Mouse (Mus musculus) erythroblast, embryonic 14.5 days (primary cell): ENCODE data around the gene Ccl17. TPM values are rescaled to one million over a fixed set of nuclear protein-coding genes. Genes with fewer than 3 reads are reported as not detected.

Source experiments
- H3K27me3 ChIP-seq: 2 replicates; pipeline ENCODE4 v1.6.1; 2012; ENCODE audit warnings: inconsistent platforms; ENCODE audit not compliant: control insufficient read depth
- H3K36me3 ChIP-seq: 2 replicates; pipeline ENCODE4 v1.6.1; 2012; ENCODE audit warnings: mild to moderate bottlenecking, inconsistent platforms; ENCODE audit not compliant: control insufficient read depth
- H3K4me1 ChIP-seq: 2 replicates; pipeline ENCODE4 v1.6.1; 2012; ENCODE audit warnings: inconsistent platforms; ENCODE audit not compliant: control insufficient read depth
- H3K4me3 ChIP-seq: replicated peaks from 2 replicates; pipeline ENCODE3; 2012; ENCODE audit warnings: moderate library complexity, mild to moderate bottlenecking, inconsistent platforms
- H3K9me3 ChIP-seq: 2 replicates; pipeline ENCODE4 v1.6.1; 2012; ENCODE audit warnings: low read length, inconsistent platforms, mixed read lengths; ENCODE audit not compliant: control insufficient read depth
- GATA1 ChIP-seq: IDR thresholded peaks from 2 replicates; pipeline ENCODE4 v1.6.1; 2012; ENCODE audit warnings: low read length, inconsistent platforms, mixed read lengths
- TAL1 ChIP-seq: IDR thresholded peaks from 3 replicates; pipeline ENCODE4 v1.6.1; 2012; ENCODE audit warnings: low read length, inconsistent platforms, mixed read lengths
- polyA plus RNA-seq: library from polyadenylated mRNA; stranded (reverse); fragments of >175 nt; gene quantifications from 2 replicates; pipeline ENCODE4 v1.2.3, GENCODE M21; 2012

The Ccl17 gene
- polyA plus RNA-seq = not detected in 2 replicates

GRCm38 (mm10) chr8:94810153-94810552 lies at the start of gene Ccl17:
TSS of gene Ccl17 (plus strand) at chr8:94810453.
- TF ChIP-seq GATA1 = no peak
- TF ChIP-seq TAL1 = no peak
- H3K9me3 ChIP-seq = no peaks in the 10 kb centered on the region
- H3K4me1 ChIP-seq = peaks cover 41% of the 10 kb centered on the region
- peaks cover 33% of the 10 kb centered on the region for H3K27me3 ChIP-seq
- H3K4me3 ChIP-seq = no peak within 1 kb of the TSS
- no peaks in the 10 kb centered on the region for H3K36me3 ChIP-seq

GRCm38 (mm10) chr8:94767035-94767434 lies 43.2 kb upstream of the Ccl17 start:
- Histone ChIP-seq H3K4me3 (no peak overlapping the region), H3K9me3 (peaks cover 3% of the 10 kb centered on the region; the same call in 1 of the 2 replicates), H3K36me3 (no peaks in the 10 kb centered on the region), H3K4me1 (peaks cover 8% of the 10 kb centered on the region), H3K27me3 (peaks cover 71% of the 10 kb centered on the region)
- TF ChIP-seq TAL1 (no peak), GATA1 (no peak)

DNA sequence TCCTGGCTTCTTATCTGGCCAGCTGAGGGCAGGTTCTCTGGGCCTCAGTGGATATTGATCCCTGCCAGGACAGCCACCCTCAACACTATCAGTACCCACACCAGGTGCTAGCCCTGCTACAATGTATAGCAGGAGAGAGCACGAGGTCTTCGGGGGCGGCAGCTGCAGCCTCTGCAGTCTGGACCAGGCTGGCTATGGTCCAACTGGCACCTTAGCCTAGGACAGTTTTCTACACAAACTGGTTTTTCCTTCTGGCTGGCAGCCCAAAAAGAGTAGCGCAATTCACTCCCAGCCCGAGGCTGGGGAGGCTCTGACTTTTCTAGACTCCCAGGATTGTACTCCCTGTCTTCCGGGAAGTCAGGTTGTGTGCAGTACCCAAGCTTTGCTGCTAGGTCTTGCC lies 39.3 kb upstream of the Ccl17 start:
- peaks cover 6% of the 10 kb centered on the region; the same call in 1 of the 2 replicates for H3K9me3 ChIP-seq
- H3K4me1 ChIP-seq = peaks cover 8% of the 10 kb centered on the region
- peaks cover 95% of the 10 kb centered on the region for H3K27me3 ChIP-seq
- H3K36me3 ChIP-seq = no peaks in the 10 kb centered on the region
- no peak overlapping the region for H3K4me3 ChIP-seq
- TF ChIP-seq TAL1 (no peak), GATA1 (no peak)

DNA sequence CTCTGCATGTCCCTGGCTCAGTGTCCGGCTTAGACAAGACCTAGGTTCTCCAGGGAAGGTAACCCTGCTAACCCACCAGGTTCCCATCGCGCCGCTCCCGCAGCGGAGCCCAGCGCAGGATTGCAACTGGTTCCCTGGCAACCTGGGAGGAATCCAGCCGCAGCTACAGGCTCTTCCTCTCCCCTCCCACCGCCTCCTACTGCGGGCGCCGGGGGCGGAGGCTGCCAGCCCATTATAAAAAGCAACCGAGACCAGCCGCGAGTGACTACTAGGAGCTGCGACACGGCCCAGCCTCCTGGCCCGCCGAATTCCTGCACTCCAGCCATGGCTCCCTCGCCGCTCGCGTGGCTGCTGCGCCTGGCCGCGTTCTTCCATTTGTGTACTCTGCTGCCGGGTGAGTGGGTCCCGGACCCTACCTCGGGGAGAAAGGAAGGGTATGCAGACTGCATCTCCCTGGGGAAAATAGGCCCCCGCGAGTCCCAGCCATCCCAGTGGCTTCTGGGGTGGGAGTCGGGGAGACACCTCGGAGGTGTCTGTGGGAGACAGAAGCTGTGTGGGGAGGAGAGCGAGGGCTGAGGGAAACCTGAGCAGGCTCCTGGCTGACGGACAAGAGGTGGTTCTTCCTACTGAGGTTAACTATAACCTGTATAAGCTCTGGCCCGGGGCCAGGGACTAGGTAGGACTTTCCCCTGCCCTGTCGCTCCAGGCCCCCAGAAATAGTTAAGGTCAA lies 38.1 kb upstream of the Ccl17 start, which contains the start of gene Cx3cl1:
Gene Cx3cl1 (plus strand): TSS at position 69 of the 730 bp plus-strand sequence.
- H3K4me3 ChIP-seq = no peak within 1 kb of the TSS
- TF ChIP-seq GATA1 (no peak), TAL1 (no peak)

GRCm38 (mm10) chr8:94773048-94773447 lies 37.2 kb upstream of the Ccl17 start:
- Histone ChIP-seq H3K36me3 (no peaks in the 10 kb centered on the region), H3K4me1 (peaks cover 8% of the 10 kb centered on the region), H3K4me3 (no peak overlapping the region), H3K9me3 (peaks cover 6% of the 10 kb centered on the region; the same call in 1 of the 2 replicates), H3K27me3 (peaks cover 95% of the 10 kb centered on the region)
- no peak for TF ChIP-seq GATA1
- TF ChIP-seq TAL1 = no peak

More for the DNA sequence above, 38.1 kb upstream of the Ccl17 start, which contains the start of gene Cx3cl1:
- peaks cover 8% of the 10 kb centered on the region for H3K4me1 ChIP-seq
- H3K36me3 ChIP-seq = no peaks in the 10 kb centered on the region
- H3K27me3 ChIP-seq = peaks cover 93% of the 10 kb centered on the region
- H3K9me3 ChIP-seq = peaks cover 6% of the 10 kb centered on the region; the same call in 1 of the 2 replicates

GRCm38 (mm10) chr8:94773700-94774171 lies 36.5 kb upstream of the Ccl17 start:
- peaks cover 8% of the 10 kb centered on the region for H3K4me1 ChIP-seq
- peaks cover 95% of the 10 kb centered on the region for H3K27me3 ChIP-seq
- TF ChIP-seq GATA1 (no peak), TAL1 (no peak)
- H3K4me3 ChIP-seq = no peak overlapping the region
- H3K36me3 ChIP-seq = no peaks in the 10 kb centered on the region
- peaks cover 6% of the 10 kb centered on the region; the same call in 1 of the 2 replicates for H3K9me3 ChIP-seq

DNA sequence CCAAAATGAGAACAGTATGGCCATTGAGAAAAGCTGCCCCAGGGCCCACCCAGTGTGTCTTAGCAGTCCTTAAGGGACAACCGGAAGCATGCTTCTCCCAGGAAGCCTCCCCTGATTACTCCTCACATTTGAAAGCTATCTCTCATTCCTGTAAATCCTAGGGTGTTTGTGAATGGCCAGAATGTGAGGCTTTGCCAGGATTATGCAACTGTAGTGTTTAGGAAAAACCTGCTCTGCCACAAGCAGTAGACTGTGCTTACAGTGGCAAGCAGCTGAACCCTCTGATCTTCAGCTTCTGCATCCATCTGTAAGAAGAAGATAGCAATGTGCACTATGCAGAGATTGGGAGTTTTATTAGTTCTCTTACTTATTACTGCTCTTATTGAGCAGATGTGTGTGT lies 35.7 kb upstream of the Ccl17 start:
- no peak overlapping the region for H3K4me3 ChIP-seq
- peaks cover 6% of the 10 kb centered on the region; the same call in 1 of the 2 replicates for H3K9me3 ChIP-seq
- no peaks in the 10 kb centered on the region for H3K36me3 ChIP-seq
- H3K4me1 ChIP-seq = peaks cover 7% of the 10 kb centered on the region
- peaks cover 95% of the 10 kb centered on the region for H3K27me3 ChIP-seq
- TF ChIP-seq TAL1 = no peak
- no peak for TF ChIP-seq GATA1

DNA sequence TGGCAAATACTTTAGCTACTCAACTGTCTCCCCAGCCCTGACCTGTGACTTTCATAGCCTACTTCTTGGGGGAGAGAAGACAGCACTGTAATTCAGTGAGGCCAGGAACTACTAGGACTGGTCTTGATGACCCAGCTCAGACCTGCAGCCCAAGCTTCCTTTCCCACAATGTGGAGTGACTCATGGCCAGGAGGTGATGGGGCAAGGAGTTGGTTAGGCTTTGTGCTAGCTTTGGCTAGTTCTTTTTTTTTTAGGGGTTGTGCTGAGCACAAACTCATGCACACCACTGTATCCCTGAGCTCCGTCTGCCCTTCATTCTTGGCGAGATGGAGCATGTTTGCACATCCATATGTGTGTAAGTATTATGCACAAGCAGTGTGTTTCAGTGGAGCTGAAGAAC lies 33.9 kb upstream of the Ccl17 start:
- no peak overlapping the region for H3K4me3 ChIP-seq
- peaks cover 5% of the 10 kb centered on the region; the same call in 1 of the 2 replicates for H3K9me3 ChIP-seq
- H3K27me3 ChIP-seq = peaks cover 88% of the 10 kb centered on the region
- H3K36me3 ChIP-seq = no peaks in the 10 kb centered on the region
- H3K4me1 ChIP-seq = peaks cover 14% of the 10 kb centered on the region
- TF ChIP-seq GATA1 (no peak), TAL1 (no peak)

GRCm38 (mm10) chr8:94778036-94778435 lies 32.2 kb upstream of the Ccl17 start:
- H3K4me3 ChIP-seq = no peak overlapping the region
- TF ChIP-seq GATA1 = no peak
- TF ChIP-seq TAL1 = no peak
- peaks cover 24% of the 10 kb centered on the region for H3K4me1 ChIP-seq
- H3K36me3 ChIP-seq = no peaks in the 10 kb centered on the region
- peaks cover 80% of the 10 kb centered on the region for H3K27me3 ChIP-seq
- H3K9me3 ChIP-seq = no peaks in the 10 kb centered on the region
